Mouse (Mus musculus) E14TG2a.4 (cell line): ENCODE results near the gene 4930590J08Rik.

Source experiments
- CTCF ChIP-seq: conservative IDR thresholded peaks from 2 replicates; pipeline ENCODE4 v1.5.1; 2014; ENCODE audit warnings: low read length
- NANOG ChIP-seq: IDR thresholded peaks from 2 replicates; pipeline ENCODE4 v1.6.1; 2014; ENCODE audit warnings: borderline replicate concordance, low read length, mixed read lengths
- POU5F1 ChIP-seq: IDR thresholded peaks from 2 replicates; pipeline ENCODE4 v1.6.1; 2014; ENCODE audit warnings: low read length, borderline replicate concordance

DNA sequence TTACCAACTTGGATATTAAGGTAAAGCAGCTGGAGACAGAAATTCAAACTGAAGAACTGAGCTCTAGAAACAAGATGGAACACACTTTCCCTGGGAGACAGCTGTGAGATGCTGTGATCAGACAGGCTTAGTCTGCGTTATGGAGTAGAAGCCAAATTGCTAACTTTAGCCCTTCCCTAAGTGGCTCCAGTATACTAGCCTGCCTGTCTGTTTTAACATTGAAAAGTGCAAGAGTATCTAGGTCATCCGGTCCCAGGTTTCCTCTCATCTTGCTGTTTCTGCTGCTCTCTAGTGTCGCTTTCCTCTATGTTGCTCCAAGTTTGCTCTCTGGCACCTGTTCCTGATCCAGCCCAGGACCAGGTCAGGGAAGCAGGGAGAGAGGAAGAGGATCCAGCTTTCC, 5.8 kb upstream of the 4930590J08Rik start:
- no peak for TF ChIP-seq CTCF
- TF ChIP-seq NANOG: no peak
- TF ChIP-seq POU5F1: no peak
